Mouse (Mus musculus) inflammation-experienced regulatory T-cells, adult 6 months (primary cell): ENCODE results near the gene Treml1. TPM values are rescaled to one million over a fixed set of nuclear protein-coding genes. Genes with fewer than 3 reads are reported as not detected.
"Not testable (repeated sequence)": the region's sequence is repeated elsewhere in the genome, so short reads cannot be mapped to it uniquely, and the experiment has no call there.

ENCODE experiments used
- ATAC-seq: one replicate; pipeline ENCODE4 v1.8.0; 2017
- polyA plus RNA-seq, 3 experiments: library from polyadenylated mRNA; unstranded; fragments of 100-300 nt; shearing (Covaris generic); gene quantifications; one replicate each; pipeline ENCODE4 v1.2.1; 2017

The Treml1 gene
- polyA plus RNA-seq: not detected

DNA sequence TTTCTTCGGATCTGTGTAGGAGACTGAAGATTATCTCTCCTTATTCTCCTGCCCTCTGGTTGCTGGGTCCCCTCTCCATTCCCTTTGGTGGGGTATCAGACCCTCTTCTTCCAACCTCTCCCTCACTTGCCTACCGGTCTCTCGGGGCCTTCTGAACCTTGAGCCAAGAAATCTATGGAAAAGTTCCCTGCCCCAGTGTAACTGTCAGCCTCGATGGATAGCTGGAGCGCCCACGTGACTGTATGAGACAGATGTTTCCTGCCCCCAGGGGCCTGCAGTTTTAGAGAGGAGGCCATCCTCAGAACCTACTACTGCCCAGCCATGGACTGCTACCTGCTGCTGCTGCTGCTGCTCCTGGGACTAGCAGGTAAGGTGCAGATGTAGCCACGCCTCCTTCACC lies at the start of gene Treml1:
Gene Treml1, plus strand, starts transcription at position 301 of the 400 bp plus-strand sequence.
- no peak for ATAC-seq

DNA sequence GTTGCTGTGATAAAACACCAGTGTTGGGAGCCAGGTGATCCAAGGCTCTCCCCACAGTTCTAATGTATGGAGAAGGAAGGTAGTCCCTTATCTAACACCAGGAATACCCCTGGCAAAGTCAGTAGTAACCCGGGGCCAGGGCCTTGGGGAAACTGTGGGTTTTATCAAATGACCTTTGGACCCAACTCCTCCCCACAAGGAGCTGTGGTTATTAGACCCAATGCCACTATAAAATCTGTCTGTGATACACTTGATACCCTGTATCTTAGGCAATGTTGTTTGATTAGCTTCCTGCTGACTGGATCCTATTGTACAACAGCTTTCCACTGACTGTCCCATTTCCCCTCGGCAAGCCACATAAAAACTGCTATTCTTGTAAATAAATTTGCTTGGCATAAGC lies 47.6 kb upstream of the Treml1 start:
- no peak for ATAC-seq

DNA sequence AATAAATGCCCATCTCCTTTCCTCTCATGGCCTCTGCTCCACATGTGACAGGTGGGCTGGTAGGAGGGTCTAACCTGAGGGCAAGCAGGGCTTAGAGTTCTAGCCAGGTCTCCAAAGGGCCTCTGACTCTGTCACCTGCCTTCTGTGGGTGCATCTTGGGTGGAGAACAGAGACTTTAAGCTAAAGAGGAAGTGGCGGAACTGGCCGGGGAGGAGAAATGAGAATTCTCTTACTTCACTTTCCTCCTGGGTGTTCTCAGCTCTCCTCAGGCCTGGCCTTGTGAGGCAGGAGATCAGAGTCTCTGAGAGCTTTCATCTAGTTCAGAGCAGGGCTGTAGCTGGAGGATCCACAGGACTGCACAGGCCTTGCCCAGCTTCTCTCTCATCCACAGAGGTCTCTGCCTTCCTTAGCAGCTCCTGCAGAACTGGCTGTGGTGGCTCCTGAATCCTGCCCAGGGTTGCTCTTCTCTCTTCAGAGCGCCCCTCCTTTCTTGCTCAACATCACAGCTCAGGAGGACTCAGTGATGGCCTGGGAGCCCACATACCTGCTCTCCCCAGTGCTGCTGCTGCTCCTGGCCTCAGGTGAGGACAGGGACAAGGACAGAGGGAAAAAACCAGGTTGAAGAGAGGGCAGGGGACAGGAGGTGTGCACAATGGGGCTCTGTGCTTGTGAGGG lies 43.7 kb upstream of the Treml1 start, which contains the start of gene B430306N03Rik:
Gene B430306N03Rik, plus strand, starts transcription at position 237 of the 675 bp plus-strand sequence.
- ATAC-seq: not testable (repeated sequence)

DNA sequence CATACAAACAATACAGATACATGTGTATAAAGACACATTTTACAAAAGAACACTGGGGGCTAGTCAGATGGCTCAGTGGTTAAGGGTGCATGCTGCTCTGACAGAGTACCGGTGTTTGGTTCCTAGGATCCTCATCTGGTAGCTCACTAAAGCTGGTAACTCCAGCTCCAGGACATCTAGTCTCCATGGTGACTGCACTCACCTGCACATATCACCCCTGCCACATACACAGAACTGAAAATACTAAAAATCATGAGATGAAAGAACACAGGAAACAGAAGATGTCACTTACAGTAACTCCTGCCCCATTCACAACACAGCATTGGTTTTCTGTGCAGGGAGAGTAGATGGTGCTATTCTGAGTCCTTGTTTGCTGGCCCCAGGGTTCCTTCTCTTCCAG lies 41.0 kb upstream of the Treml1 start:
- ATAC-seq: peak; percentile 60

DNA sequence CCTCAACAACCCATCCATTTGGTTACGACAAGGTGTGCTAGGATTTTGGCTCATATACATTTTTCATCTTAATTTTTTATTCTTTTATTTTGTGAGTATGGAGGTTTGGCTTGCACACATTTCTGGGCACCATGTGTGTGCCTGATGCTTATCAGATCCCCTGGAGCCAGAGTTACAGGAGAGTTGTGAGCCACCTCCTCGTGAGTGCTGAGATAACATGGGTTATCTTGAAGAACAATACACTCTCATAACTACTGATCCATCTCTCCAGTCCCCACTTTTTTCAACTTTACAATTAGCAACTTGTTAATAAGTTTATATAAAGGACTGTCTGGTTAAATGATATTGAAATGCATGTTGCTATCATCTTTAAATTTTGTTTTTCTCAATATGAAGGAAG lies 38.4 kb upstream of the Treml1 start:
- ATAC-seq: no peak

DNA sequence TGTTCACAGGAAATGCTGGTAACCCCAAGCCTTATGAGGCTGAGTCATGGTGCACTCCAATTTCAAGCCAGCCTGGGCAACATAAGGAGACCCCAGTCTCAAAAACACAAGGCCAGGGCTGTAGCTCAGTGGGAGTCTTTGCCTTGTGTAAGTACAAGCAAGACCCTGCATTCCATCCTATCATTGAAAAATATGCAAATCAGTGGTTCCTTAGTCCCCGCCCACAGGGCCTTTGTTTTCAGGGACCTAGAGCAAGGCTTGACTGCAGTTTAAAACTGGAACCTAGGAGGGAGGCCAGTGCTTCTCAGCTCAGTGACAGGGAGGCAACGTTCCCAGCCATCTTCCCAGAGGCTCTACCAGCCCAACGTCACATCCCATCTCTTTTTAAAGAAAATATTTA lies 36.5 kb upstream of the Treml1 start:
- ATAC-seq: no peak

DNA sequence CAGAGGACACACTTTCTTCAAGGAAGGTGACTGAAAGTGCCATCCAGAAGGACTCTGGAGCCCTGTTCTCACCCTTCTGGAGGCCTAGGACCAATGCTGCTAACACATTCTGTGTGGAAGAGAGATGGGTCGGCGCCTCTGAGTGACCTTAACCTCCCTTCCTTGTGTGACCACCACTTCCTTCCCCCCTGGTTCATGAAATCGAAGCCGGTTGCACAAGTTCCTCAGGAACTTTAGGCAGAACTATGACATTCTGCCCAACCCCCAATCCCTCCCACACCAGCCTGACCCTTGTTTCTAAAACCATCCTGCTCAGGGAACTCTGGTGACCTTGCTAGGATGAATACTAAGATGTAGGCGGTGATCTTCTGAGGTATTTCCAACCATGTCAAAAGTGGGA lies 35.5 kb upstream of the Treml1 start:
- ATAC-seq: no peak

DNA sequence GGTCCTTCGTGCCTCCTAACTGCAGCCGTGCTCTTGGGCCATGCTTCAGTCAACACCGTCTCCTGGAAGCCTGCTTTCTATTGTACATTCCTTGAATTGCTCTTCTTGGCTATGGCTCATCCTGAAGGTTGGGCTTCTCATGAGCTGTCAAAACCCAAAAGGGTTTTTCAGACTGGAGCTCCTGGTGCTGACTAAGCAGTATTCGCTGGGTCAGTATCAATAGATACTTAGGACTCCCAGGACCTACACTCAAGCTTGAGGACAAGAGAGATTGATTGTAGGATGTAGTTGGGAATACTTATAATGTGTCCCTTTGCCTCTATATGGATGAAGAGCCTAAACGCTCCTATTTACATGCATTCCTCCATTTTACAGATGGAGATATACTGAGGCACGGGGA lies 34.6 kb upstream of the Treml1 start:
- ATAC-seq: no peak

DNA sequence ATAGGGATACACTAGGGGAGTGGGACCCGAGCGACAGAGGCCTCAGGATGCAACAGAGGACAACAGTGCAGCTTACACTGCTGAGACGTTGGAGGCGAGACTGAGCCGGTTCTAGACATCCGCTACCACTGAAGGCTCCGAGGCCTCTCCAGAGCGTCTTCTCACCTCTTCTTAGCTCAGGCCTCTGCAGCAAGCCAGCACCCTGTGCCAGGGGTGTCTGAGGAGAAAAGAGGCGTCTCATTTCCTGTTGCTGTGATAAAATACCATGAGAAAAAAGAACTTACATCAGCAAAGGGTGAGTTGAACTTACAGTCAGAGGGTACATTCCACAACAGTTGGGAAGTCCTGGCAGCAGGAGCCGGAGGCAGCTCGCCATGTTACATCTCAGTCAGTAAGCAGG lies 34.1 kb upstream of the Treml1 start:
- peak; percentile 35 for ATAC-seq

DNA sequence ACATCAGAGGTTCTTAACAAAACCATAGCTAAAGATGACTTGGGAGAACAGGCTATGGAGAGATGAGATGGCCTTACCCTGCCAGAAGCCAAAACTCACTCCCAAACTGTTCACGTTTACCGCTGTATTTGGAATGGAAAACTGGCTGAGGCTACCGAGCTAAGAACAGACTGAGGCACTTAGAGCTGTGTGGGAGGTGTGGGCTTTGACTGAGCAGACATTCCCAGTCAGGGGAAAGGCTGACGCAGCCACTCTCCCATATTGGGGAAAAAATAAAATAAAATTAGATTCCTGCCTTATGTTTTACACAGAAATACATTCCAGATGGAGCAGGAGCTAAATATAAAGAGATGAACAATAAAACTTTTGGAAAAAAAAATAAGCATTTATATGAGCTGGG lies 33.1 kb upstream of the Treml1 start:
- ATAC-seq: no peak

DNA sequence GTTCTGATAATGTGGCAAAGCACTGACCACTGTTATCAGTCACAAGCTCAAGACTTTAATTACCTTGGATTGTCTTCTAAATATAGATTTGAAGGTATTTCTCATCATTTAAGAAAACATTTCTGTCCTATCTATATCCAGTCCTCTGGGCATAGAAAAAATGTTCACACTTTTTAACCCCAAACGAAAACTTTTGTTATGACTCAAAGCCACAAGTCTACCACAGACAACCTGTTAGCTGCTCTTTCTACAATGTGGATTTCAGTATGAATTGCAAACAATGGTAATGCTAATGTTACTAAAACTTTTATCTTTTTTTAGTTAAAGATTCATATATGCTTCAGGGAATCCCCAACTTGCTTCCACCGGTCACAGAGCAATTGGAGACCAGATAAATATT lies 27.2 kb upstream of the Treml1 start:
- peak; percentile 28 for ATAC-seq

DNA sequence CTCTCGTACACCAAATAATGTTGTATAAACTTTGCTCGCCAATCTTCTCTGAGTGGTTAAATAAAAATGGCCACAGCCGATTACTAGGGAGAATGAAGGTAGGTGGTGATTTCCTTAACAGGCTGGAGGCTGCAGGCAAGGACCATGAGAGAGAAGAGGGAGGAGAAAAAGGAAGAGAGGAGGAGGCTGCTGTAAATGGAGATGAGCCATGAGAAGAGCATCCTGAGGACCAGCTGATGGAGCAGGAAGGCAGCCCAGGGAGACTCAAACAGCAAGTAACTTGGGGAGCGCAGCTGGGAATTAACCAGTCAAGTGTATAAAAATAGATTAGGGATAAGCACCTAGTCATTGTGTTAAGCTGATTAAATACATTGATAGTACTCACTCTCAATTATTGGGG lies 25.5 kb upstream of the Treml1 start:
- no peak for ATAC-seq

DNA sequence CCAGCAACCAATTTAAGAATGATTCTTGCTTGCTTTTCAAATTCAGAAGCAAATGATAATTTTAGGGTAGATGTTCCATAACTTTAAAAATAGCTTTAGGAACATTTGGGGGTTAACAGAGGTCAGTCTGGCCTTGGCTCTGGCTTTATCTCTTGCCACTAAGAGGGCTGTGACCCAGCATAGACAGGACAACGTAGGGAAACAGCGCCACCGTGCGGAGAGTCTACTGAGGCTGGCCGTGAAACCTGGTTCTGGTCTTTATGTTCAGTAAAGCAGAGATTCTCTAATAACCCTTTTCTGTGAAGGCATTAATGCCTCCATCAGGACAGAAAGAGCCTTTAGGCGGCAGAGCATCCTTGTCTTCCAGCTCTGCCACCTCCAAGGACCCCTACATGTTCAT lies 22.9 kb upstream of the Treml1 start:
- peak; percentile 60 for ATAC-seq

DNA sequence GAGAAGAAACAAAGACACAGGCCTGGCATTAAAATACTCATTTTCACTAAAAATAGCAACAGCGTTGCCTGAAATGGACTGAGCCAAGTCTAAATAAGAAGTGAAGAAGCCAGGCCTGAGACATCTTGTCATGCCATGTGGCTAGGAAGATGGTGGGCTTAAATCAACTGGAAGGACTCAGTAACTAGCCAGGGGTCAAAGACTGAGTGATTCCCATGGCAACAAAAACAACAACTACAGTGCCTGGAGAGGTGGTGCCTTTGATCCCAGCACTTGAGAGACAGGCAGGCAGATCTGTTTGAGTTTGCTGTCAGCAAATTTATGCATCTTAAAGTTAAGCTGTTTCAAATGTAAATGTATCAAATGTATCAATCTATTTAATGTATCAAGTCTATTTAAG lies 19.4 kb upstream of the Treml1 start:
- ATAC-seq: no peak

DNA sequence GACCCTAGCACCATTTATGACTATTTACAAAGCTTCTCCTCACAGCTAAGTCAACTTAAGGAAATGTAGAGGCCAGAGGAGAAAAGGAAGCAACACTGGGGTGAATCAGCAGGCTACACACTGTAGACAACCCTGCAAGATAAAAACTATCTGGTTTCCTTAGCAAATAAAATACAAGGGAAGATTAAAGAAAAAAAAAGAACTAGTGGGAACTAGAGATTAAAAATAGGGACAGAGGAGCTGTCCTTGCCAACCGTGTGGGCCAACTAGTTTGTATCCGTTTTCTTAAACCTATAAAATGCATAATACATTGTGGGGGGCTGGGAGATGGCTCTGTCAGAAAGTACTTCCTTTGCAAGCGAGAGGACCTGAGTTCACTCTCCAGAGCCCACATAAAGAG lies 17.8 kb upstream of the Treml1 start:
- no peak for ATAC-seq

DNA sequence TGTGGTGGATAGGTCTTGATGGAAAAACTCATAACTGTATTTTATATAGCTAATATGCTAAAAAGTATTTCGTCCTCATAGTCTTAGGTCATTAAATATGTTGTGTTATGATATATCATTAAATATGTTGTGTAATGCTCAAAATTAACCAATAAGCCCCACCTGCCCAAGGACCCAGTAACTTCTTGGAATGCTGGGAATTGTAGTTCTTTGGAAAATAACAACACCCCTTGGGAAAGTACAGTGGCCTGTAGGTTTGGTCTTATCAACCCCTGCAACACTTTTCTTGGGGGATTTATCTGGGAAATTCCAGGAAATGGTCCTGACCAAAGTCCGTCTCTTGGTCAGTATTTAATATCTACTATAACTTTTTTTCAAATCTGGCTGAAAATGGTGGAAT lies 16.7 kb upstream of the Treml1 start:
- no peak for ATAC-seq

DNA sequence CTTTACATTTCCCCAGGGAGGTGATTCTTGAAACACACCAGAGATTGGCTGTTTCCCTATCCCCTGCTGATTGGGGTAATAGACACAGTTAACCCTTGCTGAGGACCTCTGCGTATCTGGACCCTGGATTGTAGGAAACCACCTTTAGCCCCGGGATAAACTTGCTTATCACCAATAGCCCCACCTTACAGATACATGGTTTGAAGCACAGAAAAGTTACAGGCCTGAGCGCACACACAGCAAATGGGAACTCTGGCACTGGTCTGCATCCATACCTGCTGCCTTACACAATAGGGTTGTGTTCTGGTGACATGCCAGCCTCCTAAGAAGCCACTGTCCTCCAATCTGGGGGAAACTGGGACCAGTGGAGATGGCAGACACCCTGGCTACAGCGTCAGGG lies 13.9 kb upstream of the Treml1 start:
- no peak for ATAC-seq

DNA sequence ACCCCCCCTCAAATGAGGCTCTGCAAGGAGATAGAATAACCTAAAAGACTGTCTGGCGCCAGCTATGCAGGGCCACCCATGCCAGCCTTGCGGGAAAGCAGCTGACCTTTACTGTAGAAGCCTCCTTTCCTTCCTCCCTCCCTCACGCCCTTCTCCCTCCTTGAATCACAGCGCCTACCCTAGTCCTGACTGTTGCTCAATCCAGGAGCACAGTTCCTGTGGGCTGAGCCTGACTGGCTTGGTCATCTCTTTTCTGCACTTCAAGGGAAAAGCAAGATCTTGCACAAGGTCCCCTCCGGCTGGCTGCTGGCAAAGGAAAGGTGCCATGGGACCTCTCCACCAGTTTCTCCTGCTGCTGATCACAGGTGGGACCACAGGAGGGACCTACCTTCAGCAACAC lies 13.5 kb upstream of the Treml1 start, which contains the start of gene Trem2:
Gene Trem2, plus strand, starts transcription at position 171 of the 400 bp plus-strand sequence.
- no peak for ATAC-seq

DNA sequence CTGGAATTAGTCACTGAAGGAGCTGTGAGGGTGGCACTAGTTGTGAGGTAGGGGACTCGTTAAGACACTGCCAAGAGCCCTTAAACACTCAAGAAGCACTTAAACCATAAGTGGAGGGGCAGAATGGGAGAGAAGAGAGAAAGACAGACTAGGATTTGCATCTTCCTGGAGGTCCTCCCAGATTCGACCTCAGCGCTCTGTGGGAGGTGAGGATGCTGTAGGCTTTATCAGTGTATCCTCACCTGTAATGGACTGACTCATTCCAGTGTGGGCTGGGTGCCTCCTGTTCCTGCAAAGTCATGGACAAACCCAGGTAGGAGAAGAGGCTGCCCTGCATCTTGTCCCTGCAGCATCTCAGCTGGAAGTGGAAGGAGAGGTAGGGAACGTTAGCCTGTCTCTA lies 12.9 kb upstream of the Treml1 start:
- no peak for ATAC-seq

DNA sequence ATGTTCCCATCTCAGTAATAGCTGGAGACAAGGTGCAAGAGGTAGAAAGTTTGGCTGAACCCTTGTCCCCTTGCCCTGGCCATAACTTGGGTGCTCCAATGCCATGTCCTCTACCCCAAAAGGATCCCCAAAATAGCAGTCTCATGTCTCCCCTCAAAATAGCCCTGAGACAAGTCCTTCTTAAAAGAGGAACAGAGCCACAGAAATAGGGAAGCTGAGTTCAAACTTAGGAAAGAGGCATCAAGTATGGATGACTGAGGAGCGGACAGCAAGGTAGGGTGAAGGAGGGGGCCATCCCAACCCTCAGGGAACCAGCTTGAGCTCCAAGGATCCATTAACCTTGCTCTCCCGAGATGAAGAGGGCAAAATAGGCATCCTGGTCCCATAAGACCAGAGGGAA lies 12.4 kb upstream of the Treml1 start:
- ATAC-seq: no peak

DNA sequence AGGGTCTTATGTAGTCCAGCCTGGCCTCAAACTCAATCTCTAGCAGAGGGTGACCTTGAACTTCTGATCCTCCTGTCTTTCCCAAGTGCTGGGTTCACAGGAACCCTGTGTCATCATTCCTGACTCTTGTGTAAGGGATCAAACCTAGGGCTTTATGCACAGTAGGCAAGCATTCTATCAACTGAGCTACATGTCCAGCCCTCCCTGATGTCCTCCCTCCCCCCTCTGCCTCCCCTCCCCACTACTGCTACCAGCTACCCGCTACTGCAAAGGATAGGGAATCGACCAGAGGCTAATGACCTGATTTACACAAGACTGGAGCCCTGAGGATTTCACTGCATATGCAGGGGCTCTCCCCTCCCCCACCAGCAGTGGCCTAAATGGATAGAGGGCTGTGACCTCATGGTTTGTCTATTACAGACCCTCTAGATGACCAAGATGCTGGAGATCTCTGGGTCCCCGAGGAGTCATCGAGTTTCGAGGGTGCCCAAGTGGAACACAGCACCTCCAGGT lies 9.0 kb upstream of the Treml1 start:
- ATAC-seq: no peak

DNA sequence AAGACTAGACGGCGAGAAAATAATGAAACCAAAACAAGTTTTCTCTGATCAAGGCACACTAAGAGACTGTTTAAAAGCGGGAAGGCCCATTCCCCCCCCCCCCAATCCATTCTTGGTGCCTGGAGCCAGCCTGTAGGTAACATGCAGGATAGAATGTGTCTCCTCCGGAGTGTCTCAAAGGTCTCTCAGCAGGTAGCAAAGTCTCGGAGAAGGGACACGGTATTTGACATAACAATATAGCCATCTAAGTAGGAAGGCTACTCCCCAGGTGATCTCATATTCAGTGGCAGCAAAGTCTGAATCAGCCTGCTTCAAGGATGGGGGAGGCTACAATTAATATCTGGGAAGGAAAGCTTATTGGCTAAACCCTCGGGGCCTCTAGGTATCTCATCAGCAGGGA lies 6.7 kb upstream of the Treml1 start:
- ATAC-seq: not testable (repeated sequence)

DNA sequence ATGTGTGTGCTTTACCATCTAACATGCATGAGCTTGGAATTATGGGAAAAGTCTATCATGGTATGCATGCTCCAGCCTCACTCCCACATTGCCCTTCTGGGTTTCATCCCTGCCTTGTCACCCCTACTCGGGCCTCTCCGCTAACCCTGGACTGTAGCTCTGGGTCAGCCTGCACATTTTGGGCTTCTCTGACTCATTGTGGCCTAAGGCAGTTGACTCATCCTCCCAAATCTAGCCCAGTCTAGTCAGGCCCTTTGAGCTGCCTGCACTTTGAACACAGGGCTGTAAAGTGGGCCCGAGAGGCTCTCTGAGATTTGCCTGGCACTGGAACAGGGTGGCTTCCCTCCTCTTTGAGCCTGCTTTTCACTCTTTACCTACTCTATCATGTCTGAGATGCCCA lies 3.9 kb upstream of the Treml1 start:
- no peak for ATAC-seq

DNA sequence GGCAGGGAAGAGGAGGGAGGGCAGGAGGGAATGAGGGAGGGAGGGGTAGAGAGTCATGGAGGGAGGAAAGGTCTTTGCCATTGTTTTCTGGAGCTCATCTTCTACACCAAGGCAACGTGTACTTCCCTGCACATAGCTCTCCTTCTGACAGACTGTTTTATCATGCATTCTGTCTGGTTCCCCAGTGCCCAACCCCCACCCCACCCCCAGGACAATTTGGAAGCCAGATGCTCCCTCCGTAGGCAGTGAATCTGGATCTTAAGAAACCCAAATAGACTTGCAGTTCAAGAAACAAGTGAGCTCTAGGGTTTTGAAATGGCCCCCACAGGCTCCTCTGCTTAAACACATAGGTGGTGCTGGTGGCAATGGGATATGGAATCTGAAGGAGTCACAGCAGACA lies 1.8 kb upstream of the Treml1 start:
- no peak for ATAC-seq

DNA sequence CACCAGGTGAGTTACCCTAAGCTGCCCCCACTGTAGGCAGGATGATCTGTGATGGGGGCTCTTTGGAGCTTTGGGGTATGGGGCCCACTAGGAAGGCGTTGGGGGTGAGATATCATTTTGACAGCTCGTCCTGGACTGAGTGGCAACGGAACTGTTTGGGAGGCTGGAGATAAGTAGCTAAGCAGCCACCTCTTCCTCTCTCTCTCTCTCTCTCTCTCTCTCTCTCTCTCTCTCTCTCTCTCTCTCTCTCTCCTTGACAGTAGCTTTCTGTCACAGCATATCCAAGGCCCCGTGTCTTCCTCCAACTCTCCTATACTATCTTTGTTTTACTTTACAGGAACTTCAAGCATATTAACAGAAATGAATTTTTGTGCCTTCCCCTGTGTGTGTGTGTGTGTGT lies 746 bp downstream of the Treml1 start:
- ATAC-seq: no peak
